Mouse (Mus musculus): Measurements from ENCODE around the gene Tle2. TPM values are rescaled to one million over a fixed set of nuclear protein-coding genes. Genes with fewer than 3 reads are reported as not detected.
A peak's percentile ranks its signal among the peaks of the same experiment; 100 is the strongest.

Gene Tle2
- total RNA-seq, 2 experiments from 2014 or later: 34.0 to 46.8 TPM

GRCm38 (mm10) chr10:81544296-81545160 is 29.8 kb upstream of the Tle2 start:
- DNase-seq (ENCODE audit: low spot score in 2 of 2): no peak
- Histone ChIP-seq H3K27ac (peak overlapping the region; percentile 96), H3K4me3 (peak overlapping the region; percentile 67)
- TF ChIP-seq CTCF (conservative IDR thresholded peaks at IDR 0.05): no peak

- H3K27ac ChIP-seq: peak within 1 kb of the TSS; percentile 98
- TF ChIP-seq CTCF (conservative IDR thresholded peaks at IDR 0.05): peak; percentile 31; the same call in 1 of the 2 replicates
- DNase-seq (ENCODE audit: low spot score in 2 of 2): peak; percentile 99 to 100
- peak within 1 kb of the TSS; percentile 67 for H3K4me3 ChIP-seq
Observed at GRCm38 (mm10) chr10:81545161-81545747, 29.1 kb upstream of the Tle2 start, which contains the start of gene Gna11. Gna11 (minus strand) TSS chr10:81545190.

- DNase-seq (ENCODE audit: low spot score in 2 of 2): no peak
- TF ChIP-seq CTCF (conservative IDR thresholded peaks at IDR 0.05): no peak
- Histone ChIP-seq H3K27ac (no peak overlapping the region), H3K4me3 (no peak overlapping the region)
Observed at GRCm38 (mm10) chr10:81546332-81546731, 28.0 kb upstream of the Tle2 start.

GRCm38 (mm10) chr10:81546788-81547571 is 27.4 kb upstream of the Tle2 start:
- Histone ChIP-seq H3K27ac (no peak overlapping the region), H3K4me3 (no peak overlapping the region)
- DNase-seq (ENCODE audit: low spot score in 2 of 2): no peak
- TF ChIP-seq CTCF (conservative IDR thresholded peaks at IDR 0.05): no peak

GRCm38 (mm10) chr10:81548944-81549343 is 25.4 kb upstream of the Tle2 start:
- Histone ChIP-seq H3K4me3 (no peak overlapping the region), H3K27ac (no peak overlapping the region)
- no peak for TF ChIP-seq CTCF (conservative IDR thresholded peaks at IDR 0.05)
- DNase-seq (ENCODE audit: low spot score in 2 of 2): no peak

GRCm38 (mm10) chr10:81550257-81550656 is 24.1 kb upstream of the Tle2 start:
- peak in 1 of 2 experiments; percentile 62 for DNase-seq (ENCODE audit: low spot score in 2 of 2)
- H3K27ac ChIP-seq: no peak overlapping the region

GRCm38 (mm10) chr10:81551597-81552102 is 22.7 kb upstream of the Tle2 start:
- peak; percentile 89 for TF ChIP-seq CTCF (conservative IDR thresholded peaks at IDR 0.05)
- Histone ChIP-seq H3K4me3 (peak overlapping the region; percentile 20), H3K27ac (peak overlapping the region; percentile 75)
- peak; percentile 81 to 87 for DNase-seq (ENCODE audit: low spot score in 2 of 2)

More at GRCm38 (mm10) chr10:81550257-81550656, 24.1 kb upstream of the Tle2 start:
- no peak overlapping the region for H3K4me3 ChIP-seq
- TF ChIP-seq CTCF (conservative IDR thresholded peaks at IDR 0.05): peak; percentile 86

GRCm38 (mm10) chr10:81553232-81553631 is 21.1 kb upstream of the Tle2 start:
- Histone ChIP-seq H3K4me3 (no peak overlapping the region), H3K27ac (no peak overlapping the region)
- TF ChIP-seq CTCF (conservative IDR thresholded peaks at IDR 0.05): peak; percentile 77
- no peak for DNase-seq (ENCODE audit: low spot score in 2 of 2)

GRCm38 (mm10) chr10:81553807-81554755 is 20.3 kb upstream of the Tle2 start:
- Histone ChIP-seq H3K4me3 (no peak overlapping the region), H3K27ac (no peak overlapping the region)
- no peak for DNase-seq (ENCODE audit: low spot score in 2 of 2)
- TF ChIP-seq CTCF (conservative IDR thresholded peaks at IDR 0.05): no peak

GRCm38 (mm10) chr10:81556282-81556681 is 18.1 kb upstream of the Tle2 start:
- peak; percentile 74 for TF ChIP-seq CTCF (conservative IDR thresholded peaks at IDR 0.05)
- Histone ChIP-seq H3K4me3 (no peak overlapping the region), H3K27ac (no peak overlapping the region)
- no peak for DNase-seq (ENCODE audit: low spot score in 2 of 2)

GRCm38 (mm10) chr10:81557491-81557890 is 16.9 kb upstream of the Tle2 start:
- Histone ChIP-seq H3K4me3 (no peak overlapping the region), H3K27ac (no peak overlapping the region)
- no peak for DNase-seq (ENCODE audit: low spot score in 2 of 2)
- no peak for TF ChIP-seq CTCF (conservative IDR thresholded peaks at IDR 0.05)
